Mouse (Mus musculus) adrenal gland, postnatal 0 days (tissue): Measurements from ENCODE around the gene Sbk2. TPM values are rescaled to one million over a fixed set of nuclear protein-coding genes. Genes with fewer than 3 reads are reported as not detected.

Experiments
- polyA plus RNA-seq: library from polyadenylated mRNA; unstranded; fragments of >200 nt; fragmentation: Nextera tagmentation; extraction: Ambion mirVana; gene quantifications from 2 replicates; pipeline ENCODE4 v1.2.1, GENCODE M21; 2015

Gene Sbk2
- polyA plus RNA-seq, result 0.19 TPM in 1 of 2 replicates, not detected in the other

GRCm38 (mm10) chr7:4964272-4964671, at the start of gene Sbk2:
Sbk2 (minus strand) TSS chr7:4964406.

GRCm38 (mm10) chr7:4996003-4996895, 32.0 kb upstream of the Sbk2 start, which contains the start of gene Zfp579:
Zfp579 (minus strand) TSS chr7:4996158.

GRCm38 (mm10) chr7:4971068-4971467, 6.9 kb upstream of the Sbk2 start, which contains the start of gene Sbk3:
Sbk3 (minus strand) TSS chr7:4971168.

GRCm38 (mm10) chr7:4925441-4926381, 38.5 kb downstream of the Sbk2 start, which contains the start of gene Ssc5d:
Ssc5d (plus strand) TSS chr7:4925785.

GRCm38 (mm10) chr7:4921824-4922482, 42.3 kb downstream of the Sbk2 start, which contains the start of gene Nat14:
Nat14 (plus strand) TSS chr7:4922028.

GRCm38 (mm10) chr7:4915007-4915665, 49.1 kb downstream of the Sbk2 start, which contains the start of gene Zfp628:
Zfp628 (plus strand) TSS chr7:4915217.

GRCm38 (mm10) chr7:4906466-4906950, 57.7 kb downstream of the Sbk2 start, which contains the start of gene Gm36210:
Gm36210 (minus strand) TSS chr7:4906516.

Other genes with a start within 250 kb of the Sbk2 start
- gene Tmem150b, start 239.2 kb downstream of the Sbk2 start, polyA plus RNA-seq, result 0.10 and 0.24 TPM in 2 replicates
- gene Kmt5c, start 224.3 kb downstream of the Sbk2 start, polyA plus RNA-seq, result 22.8 and 37.7 TPM in 2 replicates
- 53.7 and 57.2 TPM in 2 replicates for gene Cox6b2, start 211.3 kb downstream of the Sbk2 start, polyA plus RNA-seq
- gene Fam71e2, start 193.1 kb downstream of the Sbk2 start, polyA plus RNA-seq, result not detected in 2 replicates
- 0.33 and 0.82 TPM in 2 replicates for gene Il11, start 181.5 kb downstream of the Sbk2 start, polyA plus RNA-seq
- gene Tmem190, start 181.5 kb downstream of the Sbk2 start, polyA plus RNA-seq, result 0.38 TPM in 1 of 2 replicates, not detected in the other
- 12.5 and 21.8 TPM in 2 replicates for gene Tmem238, start 174.8 kb downstream of the Sbk2 start, polyA plus RNA-seq
- 286 and 311 TPM in 2 replicates for gene Rpl28, start 171.5 kb downstream of the Sbk2 start, polyA plus RNA-seq
- gene Ube2s, start 151.8 kb downstream of the Sbk2 start, polyA plus RNA-seq, result 144 and 154 TPM in 2 replicates
- 0.61 and 1.1 TPM in 2 replicates for gene Shisa7, start 119.7 kb downstream of the Sbk2 start, polyA plus RNA-seq
- 38.4 and 57.5 TPM in 2 replicates for gene Isoc2b, start 94.1 kb downstream of the Sbk2 start, polyA plus RNA-seq
- gene Isoc2a, start 87.3 kb downstream of the Sbk2 start, polyA plus RNA-seq, result 0.95 and 1.2 TPM in 2 replicates
- gene Gm36210, start 57.9 kb downstream of the Sbk2 start, polyA plus RNA-seq, result 0.09 and 0.10 TPM in 2 replicates
- gene Zfp628, start 49.2 kb downstream of the Sbk2 start, polyA plus RNA-seq, result 3.5 and 4.1 TPM in 2 replicates
- gene Nat14, start 42.4 kb downstream of the Sbk2 start, polyA plus RNA-seq, result 6.9 and 7.6 TPM in 2 replicates
- gene Ssc5d, start 38.6 kb downstream of the Sbk2 start, polyA plus RNA-seq, result 3.6 and 3.7 TPM in 2 replicates
- 0.18 TPM in 1 of 2 replicates, not detected in the other for gene Sbk3, start 6.8 kb upstream of the Sbk2 start, polyA plus RNA-seq
- gene Zfp579, start 31.8 kb upstream of the Sbk2 start, polyA plus RNA-seq, result 20.7 and 21.3 TPM in 2 replicates
- 8.4 and 12.0 TPM in 2 replicates for gene Zfp524, start 50.0 kb upstream of the Sbk2 start, polyA plus RNA-seq
- 17.2 and 20.9 TPM in 2 replicates for gene Fiz1, start 50.3 kb upstream of the Sbk2 start, polyA plus RNA-seq
- 2.2 and 3.8 TPM in 2 replicates for gene Gm44973, start 51.1 kb upstream of the Sbk2 start, polyA plus RNA-seq
- gene Zfp865, start 56.0 kb upstream of the Sbk2 start, polyA plus RNA-seq, result 4.2 and 4.6 TPM in 2 replicates
- gene Ccdc106, start 56.1 kb upstream of the Sbk2 start, polyA plus RNA-seq, result 6.2 and 11.3 TPM in 2 replicates
- not detected in 2 replicates for gene 4632433K11Rik, start 69.7 kb upstream of the Sbk2 start, polyA plus RNA-seq
- gene Zfp784, start 74.0 kb upstream of the Sbk2 start, polyA plus RNA-seq, result 3.7 and 4.9 TPM in 2 replicates
- gene Zfp580, start 87.1 kb upstream of the Sbk2 start, polyA plus RNA-seq, result 27.7 and 36.3 TPM in 2 replicates
- gene U2af2, start 97.7 kb upstream of the Sbk2 start, polyA plus RNA-seq, result 37.7 and 54.7 TPM in 2 replicates
- 45.0 and 49.3 TPM in 2 replicates for gene Epn1, start 115.8 kb upstream of the Sbk2 start, polyA plus RNA-seq
- gene Rfpl4, start 152.5 kb upstream of the Sbk2 start, polyA plus RNA-seq, result not detected in 2 replicates
- gene Rasl2-9, start 161.5 kb upstream of the Sbk2 start, polyA plus RNA-seq, result 1.4 and 1.7 TPM in 2 replicates
- not detected in 2 replicates for gene Vmn1r55, start 185.3 kb upstream of the Sbk2 start, polyA plus RNA-seq
- not detected in 2 replicates for gene Vmn1r56, start 232.3 kb upstream of the Sbk2 start, polyA plus RNA-seq